Mouse (Mus musculus): ENCODE data around the gene Poc1a.

- TF ChIP-seq CTCF (IDR thresholded peaks at IDR 0.05; ENCODE audit: extremely low read depth, insufficient read length, insufficient replicate concordance, low read depth, low read length) (peak; percentile 31; the same call in 1 of the 2 replicates), POLR2A (IDR thresholded peaks at IDR 0.05; ENCODE audit: low read depth, low read length) (no peak)
These were observed 68.2 kb downstream of the Poc1a start for GRCm38 (mm10) chr9:106349075-106349474.

All from small intestine, adult 2 months (tissue).